Mouse (Mus musculus) G1E (cell line): ENCODE data around the gene Ugt1a6a. TPM values are rescaled to one million over a fixed set of nuclear protein-coding genes. Genes with fewer than 3 reads are reported as not detected.

Source experiments
- ATAC-seq: 2 replicates; pipeline ENCODE4 v1.8.0; 2016; ENCODE audit warnings: mild to moderate bottlenecking; ENCODE audit not compliant: insufficient number of reproducible peaks, poor library complexity, low FRiP score, severe bottlenecking; ENCODE audit errors: extremely low read depth
- DNase-seq: peaks from one replicate; pipeline ENCODE4 v3.0.0; 2012; ENCODE audit warnings: low spot score
- H3K27me3 ChIP-seq: 2 replicates; pipeline ENCODE4 v1.6.1; 2012; ENCODE audit warnings: mild to moderate bottlenecking, low read length, inconsistent platforms; ENCODE audit not compliant: insufficient read depth
- H3K36me3 ChIP-seq: replicated peaks from 2 replicates; pipeline ENCODE3; 2012; ENCODE audit warnings: mild to moderate bottlenecking, inconsistent platforms
- H3K4me1 ChIP-seq: 2 replicates; pipeline ENCODE4 v1.6.1; 2012; ENCODE audit warnings: low read depth, low read length, inconsistent platforms, mixed read lengths; ENCODE audit not compliant: insufficient read depth
- H3K4me3 ChIP-seq: 2 replicates; pipeline ENCODE4 v1.5.1; 2012; ENCODE audit warnings: low read depth, mild to moderate bottlenecking, inconsistent platforms, low read length, moderate library complexity, mixed read lengths
- H3K9me3 ChIP-seq: replicated peaks from 2 replicates; pipeline ENCODE4 v1.6.1; 2012; ENCODE audit warnings: inconsistent platforms
- CTCF ChIP-seq: IDR thresholded peaks from 2 replicates; pipeline ENCODE4 v1.5.1; 2012; ENCODE audit warnings: low read depth, low read length, inconsistent platforms, mixed read lengths
- GATA1 ChIP-seq: IDR thresholded peaks from 2 replicates; pipeline ENCODE4 v1.6.1; 2012; ENCODE audit warnings: borderline replicate concordance, low read length, inconsistent platforms, mixed read lengths
- GATA2 ChIP-seq: IDR thresholded peaks from 2 replicates; pipeline ENCODE4 v1.6.1; 2012; ENCODE audit warnings: low read depth, low read length, inconsistent platforms, borderline replicate concordance
- POLR2AphosphoS5 ChIP-seq: IDR thresholded peaks from 2 replicates; pipeline ENCODE4 v1.6.1; 2012; ENCODE audit warnings: low read depth, low read length, inconsistent platforms; ENCODE audit not compliant: insufficient replicate concordance
- TAL1 ChIP-seq: conservative IDR thresholded peaks from 2 replicates; pipeline ENCODE4 v1.6.1; 2012; ENCODE audit warnings: low read depth, low read length, inconsistent platforms, mixed read lengths
- polyA plus RNA-seq: library from polyadenylated mRNA; stranded (reverse); fragments of >175 nt; gene quantifications from 2 replicates; pipeline ENCODE4 v1.2.3, GENCODE M21; 2012
- total RNA-seq, 2 experiments: library from RNA; stranded (forward) in 1 of 2; stranded (reverse) in 1 of 2; fragments of 200-1000 nt in 1 of 2; fragments of >200 nt in 1 of 2; fragmentation: Nextera tagmentation in 1 of 2; gene quantifications; 2 replicates each; pipeline ENCODE4 v1.2.3; 2014 to 2017

The Ugt1a6a gene
- total and polyA plus RNA-seq, 3 experiments, result 0.60 to 0.98 TPM; not detected in 1

- Histone ChIP-seq H3K4me1 (no peaks in the 10 kb centered on the region), H3K27me3 (peaks cover 9% of the 10 kb centered on the region; the same call in 1 of the 2 replicates), H3K4me3 (no peak overlapping the region), H3K36me3 (no peaks in the 10 kb centered on the region), H3K9me3 (peaks cover 2% of the 10 kb centered on the region; the same call in 1 of the 2 replicates)
- no peak for ATAC-seq
- TF ChIP-seq CTCF, result no peak
- TF ChIP-seq TAL1, result no peak
- TF ChIP-seq GATA2, result no peak
- TF ChIP-seq GATA1, result no peak
- TF ChIP-seq POLR2AphosphoS5, result no peak
- DNase-seq, result no peak
Observed at GRCm38 (mm10) chr1:88234248-88234610, 99.6 kb downstream of the Ugt1a6a start.

DNA sequence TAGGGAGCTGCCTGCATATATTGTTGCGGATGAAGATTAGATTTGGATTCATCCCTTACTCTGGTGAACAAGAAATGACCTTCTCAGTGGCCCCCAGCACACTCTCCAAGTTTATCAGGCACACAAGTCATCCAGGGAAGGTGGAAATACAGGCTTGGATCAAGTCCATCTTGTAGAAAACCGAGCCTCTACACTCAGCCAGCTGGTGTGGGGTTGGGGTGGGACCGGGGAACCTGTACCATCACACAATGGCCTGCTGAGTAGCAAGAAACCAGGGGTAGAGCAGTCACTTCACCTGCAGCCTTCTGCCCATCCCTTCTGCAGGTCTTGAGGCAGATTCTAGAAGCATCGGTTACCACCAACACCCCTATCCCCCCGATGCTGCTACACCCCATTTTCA is 100.0 kb downstream of the Ugt1a6a start:
- Histone ChIP-seq H3K27me3 (peaks cover 9% of the 10 kb centered on the region; the same call in 1 of the 2 replicates), H3K4me3 (no peak overlapping the region), H3K36me3 (no peaks in the 10 kb centered on the region), H3K9me3 (peaks cover 2% of the 10 kb centered on the region; the same call in 1 of the 2 replicates), H3K4me1 (no peaks in the 10 kb centered on the region)
- TF ChIP-seq GATA2, result no peak
- no peak for TF ChIP-seq CTCF
- no peak for TF ChIP-seq GATA1
- TF ChIP-seq POLR2AphosphoS5, result no peak
- no peak for TF ChIP-seq TAL1
- DNase-seq (no peak), ATAC-seq (no peak)

DNA sequence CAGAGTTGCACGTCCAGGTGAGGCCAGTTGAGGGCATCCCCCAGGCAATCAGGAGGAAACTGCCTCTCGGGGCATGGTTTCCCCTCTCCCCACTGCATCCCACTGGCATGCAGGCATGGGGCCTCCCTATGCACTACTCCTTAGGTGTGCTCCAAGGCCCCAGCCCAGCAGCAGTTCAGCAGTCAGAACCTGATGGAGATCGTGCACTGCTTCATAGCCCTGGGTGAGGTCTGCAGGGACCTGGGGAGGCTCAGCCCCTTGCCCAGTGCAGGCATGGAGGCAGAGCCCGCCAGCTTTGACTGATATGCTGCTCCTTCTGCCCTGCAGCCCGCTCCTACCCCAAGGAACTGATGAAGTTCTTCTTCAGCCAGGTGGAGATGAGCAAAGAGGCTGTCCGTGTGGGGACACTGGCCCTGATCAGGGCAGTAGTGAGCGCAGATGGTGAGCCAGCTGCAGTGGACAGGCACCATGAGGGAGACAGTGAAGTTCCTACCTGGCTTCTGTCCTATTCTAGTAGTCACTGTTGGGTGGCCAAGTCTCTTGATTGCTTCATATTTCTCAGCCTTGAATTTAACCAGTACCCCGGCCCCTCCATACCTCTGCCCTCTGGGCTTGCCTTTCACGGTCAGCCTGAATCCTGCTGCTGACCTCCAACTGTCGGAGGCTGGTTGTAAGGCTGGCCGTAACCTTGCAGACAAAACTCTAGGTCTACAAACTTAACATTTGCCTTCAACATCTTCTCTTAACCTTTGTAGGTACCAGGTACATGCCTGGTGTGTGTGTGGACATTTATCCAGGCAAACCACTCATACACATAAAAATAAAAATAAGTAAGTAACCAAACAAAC is 100.7 kb downstream of the Ugt1a6a start:
- TF ChIP-seq GATA1 (no peak), GATA2 (no peak), POLR2AphosphoS5 (no peak; the same call in 1 of the 2 replicates), CTCF (no peak), TAL1 (no peak)
- no peak for ATAC-seq
- H3K27me3 ChIP-seq, result peaks cover 9% of the 10 kb centered on the region; the same call in 1 of the 2 replicates

DNA sequence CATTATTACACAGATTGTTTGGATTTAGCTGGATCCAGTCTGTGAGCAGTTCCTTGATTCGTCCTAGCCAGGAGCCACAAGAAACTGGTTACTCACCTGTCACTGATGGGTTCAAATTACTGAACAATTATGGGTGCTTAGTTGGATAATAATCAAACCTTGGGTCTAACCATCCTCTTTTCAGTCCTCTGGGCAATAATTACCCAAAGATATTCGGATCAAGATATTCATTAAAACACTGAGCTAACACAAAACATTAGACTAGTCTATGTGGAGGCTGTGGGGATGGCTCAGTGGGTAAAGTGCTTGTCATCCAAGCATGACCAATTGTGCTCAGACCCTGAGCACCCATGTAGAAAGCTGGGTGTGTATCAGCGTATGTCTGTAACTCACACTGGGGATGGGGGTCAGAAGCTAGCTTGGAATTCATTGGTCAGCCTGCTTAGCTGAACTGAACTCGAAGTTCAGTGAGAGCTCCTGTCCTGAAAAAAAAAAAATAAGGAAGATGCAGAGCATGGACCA is 101.3 kb downstream of the Ugt1a6a start:
- no peak for DNase-seq
- no peak for TF ChIP-seq POLR2AphosphoS5
- TF ChIP-seq GATA1, result no peak
- no peak for TF ChIP-seq GATA2
- TF ChIP-seq TAL1, result no peak
- H3K36me3 ChIP-seq, result no peaks in the 10 kb centered on the region
- H3K27me3 ChIP-seq, result peaks cover 9% of the 10 kb centered on the region; the same call in 1 of the 2 replicates
- no peak overlapping the region for H3K4me3 ChIP-seq
- ATAC-seq, result no peak
- no peaks in the 10 kb centered on the region for H3K4me1 ChIP-seq
- peaks cover 2% of the 10 kb centered on the region; the same call in 1 of the 2 replicates for H3K9me3 ChIP-seq

More for the DNA sequence above, 100.7 kb downstream of the Ugt1a6a start:
- no peaks in the 10 kb centered on the region for H3K4me1 ChIP-seq
- DNase-seq, result no peak
- no peak overlapping the region for H3K4me3 ChIP-seq
- H3K36me3 ChIP-seq, result no peaks in the 10 kb centered on the region
- peaks cover 2% of the 10 kb centered on the region; the same call in 1 of the 2 replicates for H3K9me3 ChIP-seq

DNA sequence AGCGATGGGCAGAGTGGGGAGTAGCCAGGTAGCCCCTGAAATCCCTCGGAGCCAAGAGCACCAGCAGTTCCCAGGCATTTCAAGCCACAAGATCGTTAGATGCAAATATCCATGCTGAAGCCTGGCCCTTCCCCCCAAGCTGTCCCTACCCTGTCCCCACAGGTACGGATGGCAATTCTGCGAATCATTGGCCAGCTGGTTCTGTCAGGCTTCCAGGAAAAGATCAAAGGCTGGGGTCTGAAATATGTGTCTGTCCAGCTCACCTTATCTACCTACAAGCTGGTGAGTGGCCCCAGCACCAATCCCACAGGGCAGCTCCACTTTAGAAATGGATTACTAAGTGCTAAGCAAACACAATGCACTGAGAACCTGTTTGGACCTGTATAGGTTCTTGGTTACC is 102.7 kb downstream of the Ugt1a6a start:
- TF ChIP-seq GATA1 (no peak), CTCF (0 out of 2 replicates have a peak, but pooled peaks have one; percentile 1), GATA2 (no peak)
- ATAC-seq (no peak), DNase-seq (no peak)
- H3K4me1 ChIP-seq, result no peaks in the 10 kb centered on the region
- H3K9me3 ChIP-seq, result peaks cover 2% of the 10 kb centered on the region; the same call in 1 of the 2 replicates
- H3K36me3 ChIP-seq, result no peaks in the 10 kb centered on the region
- no peak overlapping the region for H3K4me3 ChIP-seq
- H3K27me3 ChIP-seq, result peaks cover 9% of the 10 kb centered on the region; the same call in 1 of the 2 replicates

DNA sequence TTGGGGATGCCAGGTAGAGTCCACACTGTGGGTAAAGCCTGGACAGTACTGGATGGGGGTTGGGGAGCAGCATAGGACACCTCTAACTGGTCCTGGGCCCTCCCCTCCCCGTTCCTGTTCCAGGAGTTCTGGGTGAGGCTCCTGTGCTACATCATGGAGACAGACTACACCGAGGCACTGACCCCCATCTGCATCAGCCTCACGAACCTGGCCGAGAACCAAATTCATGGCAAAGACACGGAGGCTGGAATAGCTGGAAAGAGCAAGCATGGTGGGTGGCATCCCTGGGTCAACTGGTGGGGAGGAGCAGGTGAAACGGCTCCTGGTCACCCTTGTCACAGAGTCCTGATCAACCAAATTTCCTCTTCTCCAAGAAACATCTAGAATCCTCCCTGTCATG is 104.2 kb downstream of the Ugt1a6a start:
- TF ChIP-seq GATA2 (no peak), CTCF (no peak; the same call in 1 of the 2 replicates), TAL1 (no peak), GATA1 (no peak), POLR2AphosphoS5 (no peak; the same call in 1 of the 2 replicates)
- Histone ChIP-seq H3K36me3 (no peaks in the 10 kb centered on the region), H3K4me1 (no peaks in the 10 kb centered on the region), H3K9me3 (peaks cover 3% of the 10 kb centered on the region; the same call in 1 of the 2 replicates), H3K27me3 (peaks cover 12% of the 10 kb centered on the region; the same call in 1 of the 2 replicates), H3K4me3 (no peak overlapping the region)
- no peak for ATAC-seq
- DNase-seq, result no peak
